Mouse (Mus musculus): ENCODE measurements around the gene Capza2.

- TF ChIP-seq CTCF (IDR thresholded peaks at IDR 0.05; ENCODE audit: borderline replicate concordance, control insufficient read depth, extremely low read depth, insufficient read depth, low read length, poor library complexity) (no peak), POLR2A (IDR thresholded peaks at IDR 0.05; ENCODE audit: control insufficient read depth, extremely low read depth, insufficient read depth, low read length, poor library complexity) (no peak)
Observed at GRCm38 (mm10) chr6:17589049-17589952, 46.7 kb upstream of the Capza2 start.
